Mouse (Mus musculus) ES-E14 (cell line): Measurements from ENCODE around the gene Mc3r. TPM values are rescaled to one million over a fixed set of nuclear protein-coding genes. Genes with fewer than 3 reads are reported as not detected.

Experiments
- DNase-seq: peaks from one replicate; pipeline ENCODE4 v3.0.0-alpha.2; 2013; ENCODE audit warnings: low read depth, low spot score
- H3K27ac ChIP-seq: 2 replicates; pipeline ENCODE4 v1.5.1; 2012; ENCODE audit warnings: low read depth, mild to moderate bottlenecking, low read length, moderate library complexity, mixed read lengths; ENCODE audit not compliant: poor library complexity, insufficient read depth, severe bottlenecking
- H3K36me3 ChIP-seq: 2 replicates; pipeline ENCODE4 v1.6.1; 2012; ENCODE audit warnings: mild to moderate bottlenecking, low read length, moderate library complexity, mixed read lengths; ENCODE audit not compliant: control insufficient read depth, poor library complexity, insufficient read depth, severe bottlenecking
- H3K4me1 ChIP-seq, 2 experiments: fragments of 150-350 bp in 1 of 2; sonication (generic) in 1 of 2; 2 replicates each; pipeline ENCODE4 v1.6.1; 2012; ENCODE audit warnings: low read length in 2 of 2, mild to moderate bottlenecking in 1 of 2, mixed read lengths in 1 of 2; ENCODE audit not compliant: control insufficient read depth in 2 of 2, insufficient read depth in 2 of 2, poor library complexity in 1 of 2
- H3K4me3 ChIP-seq, 2 experiments: fragments of 150-350 bp in 1 of 2; sonication (generic) in 1 of 2; 2 replicates each; pipeline ENCODE4 v1.5.1; 2012; ENCODE audit warnings: low read length in 2 of 2, low read depth in 1 of 2, mild to moderate bottlenecking in 1 of 2, mixed read lengths in 1 of 2; ENCODE audit not compliant: insufficient read depth in 1 of 2, poor library complexity in 1 of 2, severe bottlenecking in 1 of 2
- H3K9ac ChIP-seq: 2 replicates; pipeline ENCODE4 v1.6.1; 2012; ENCODE audit warnings: low read depth, mild to moderate bottlenecking, low read length, mixed read lengths; ENCODE audit not compliant: poor library complexity, insufficient read depth, severe bottlenecking
- H3K9me3 ChIP-seq: fragments of 150-350 bp; sonication (generic); 2 replicates; pipeline ENCODE4 v1.6.1; 2012; ENCODE audit warnings: low read depth, mild to moderate bottlenecking, low read length; ENCODE audit not compliant: control insufficient read depth, insufficient read depth
- CHD2 ChIP-seq: IDR thresholded peaks from 2 replicates; pipeline ENCODE4 v1.6.1; 2014; ENCODE audit warnings: mild to moderate bottlenecking, low read depth, low read length, inconsistent platforms
- HCFC1 ChIP-seq: IDR thresholded peaks from 2 replicates; pipeline ENCODE4 v1.6.1; 2012; ENCODE audit warnings: low read length, inconsistent platforms, borderline replicate concordance; ENCODE audit not compliant: insufficient read depth
- MAFK ChIP-seq: IDR thresholded peaks from 2 replicates; pipeline ENCODE4 v1.6.1; 2014; ENCODE audit warnings: mild to moderate bottlenecking, low read depth, low read length, inconsistent platforms; ENCODE audit not compliant: insufficient read depth
- ZC3H11A ChIP-seq: IDR thresholded peaks from 2 replicates; pipeline ENCODE4 v1.6.1; 2012; ENCODE audit warnings: low read depth, mild to moderate bottlenecking, inconsistent platforms, low read length, borderline replicate concordance
- ZNF384 ChIP-seq: IDR thresholded peaks from 2 replicates; pipeline ENCODE4 v1.6.1; 2012; ENCODE audit warnings: low read depth, low read length, inconsistent platforms
- in situ Hi-C, 2 experiments: fragments of 600-800 bp; cut with MboI; formaldehyde crosslinking; loops; one replicate each; pipeline ENCODE4 v1.15.1; 2025; ENCODE audit warnings: low sequenced_read_pairs in 2 of 2, inconsistent platforms in 1 of 2; ENCODE audit not compliant: unreplicated experiment in 2 of 2
- total RNA-seq: library from RNA; depleted of rRNA; stranded (reverse); fragments of 300-350 nt; gene quantifications from 2 replicates; pipeline ENCODE4 v1.2.3, GENCODE M21; 2012

The Mc3r gene
- total RNA-seq, 1 experiment = not detected

- Histone ChIP-seq H3K36me3 (no peaks in the 10 kb centered on the region), H3K9ac (no peak overlapping the region), H3K4me1 (peaks cover 0 to 4% of the 10 kb centered on the region in 2 experiments; a peak in 1 of 4 replicates), H3K4me3 (no peak overlapping the region), H3K27ac (no peak overlapping the region), H3K9me3 (no peaks in the 10 kb centered on the region)
- DNase-seq = no peak
- in situ Hi-C loops = loop anchor here in 1 of 2 experiments (25.0 kb wide), 1 partner anchor 1307 kb away; no protein-coding TSS in a partner anchor
- TF ChIP-seq ZC3H11A = no peak
- TF ChIP-seq HCFC1 = no peak
- TF ChIP-seq ZNF384 = no peak
- TF ChIP-seq CHD2 = no peak
- TF ChIP-seq MAFK = no peak
These were observed 29.1 kb upstream of the Mc3r start for GRCm38 (mm10) chr2:172219186-172219585.

GRCm38 (mm10) chr2:172221656-172222393 lies 26.5 kb upstream of the Mc3r start:
- H3K9ac ChIP-seq = no peak overlapping the region
- DNase-seq = peak; percentile 58
- H3K36me3 ChIP-seq = no peaks in the 10 kb centered on the region
- TF ChIP-seq ZC3H11A (peak; percentile 75; the same call in 1 of the 2 replicates), ZNF384 (no peak)
- in situ Hi-C loops = loop anchor here in 1 of 2 experiments (25.0 kb wide), 1 partner anchor 1310 kb away; no protein-coding TSS in a partner anchor
- H3K27ac ChIP-seq = no peak overlapping the region
- H3K4me3 ChIP-seq = no peak overlapping the region
- H3K4me1 ChIP-seq = peaks cover 0 to 4% of the 10 kb centered on the region in 2 experiments; a peak in 1 of 4 replicates
- no peaks in the 10 kb centered on the region for H3K9me3 ChIP-seq

- no peak overlapping the region for H3K9ac ChIP-seq
- H3K4me3 ChIP-seq = no peak overlapping the region
- no peaks in the 10 kb centered on the region for H3K36me3 ChIP-seq
- H3K4me1 ChIP-seq = 0 out of 4 replicates have a peak, but pooled peaks cover 0 to 2% of the 10 kb centered on the region in 2 experiments
- in situ Hi-C loops = loop anchor here in 1 of 2 experiments (25.0 kb wide), 1 partner anchor 1310 kb away; no protein-coding TSS in a partner anchor
- no peak for TF ChIP-seq ZC3H11A
- TF ChIP-seq HCFC1 = no peak
- TF ChIP-seq MAFK = no peak
- no peak for TF ChIP-seq ZNF384
- TF ChIP-seq CHD2 = no peak
- no peak for DNase-seq
- no peak overlapping the region for H3K27ac ChIP-seq
- H3K9me3 ChIP-seq = no peaks in the 10 kb centered on the region
These were observed 25.9 kb upstream of the Mc3r start for GRCm38 (mm10) chr2:172222394-172222785.

- H3K36me3 ChIP-seq = no peaks in the 10 kb centered on the region
- H3K27ac ChIP-seq = no peak overlapping the region
- no peak for DNase-seq
- no peaks in the 10 kb centered on the region for H3K9me3 ChIP-seq
- 0 out of 4 replicates have a peak, but pooled peaks cover 0 to 2% of the 10 kb centered on the region in 2 experiments for H3K4me1 ChIP-seq
- H3K9ac ChIP-seq = no peak overlapping the region
- TF ChIP-seq ZC3H11A (no peak), HCFC1 (no peak), CHD2 (no peak), ZNF384 (no peak), MAFK (no peak)
- in situ Hi-C loops = loop anchor here in 1 of 2 experiments (25.0 kb wide), 1 partner anchor 1311 kb away; no protein-coding TSS in a partner anchor
- no peak overlapping the region for H3K4me3 ChIP-seq
These were observed 25.4 kb upstream of the Mc3r start for GRCm38 (mm10) chr2:172222891-172223290.
